Mouse (Mus musculus) small intestine, adult 2 months (tissue): ENCODE data around the gene Cldn3. TPM values are rescaled to one million over a fixed set of nuclear protein-coding genes. Genes with fewer than 3 reads are reported as not detected.

Experiments
- H3K27ac ChIP-seq: fragments of 200-500 bp; 2 replicates; pipeline ENCODE4 v1.5.1; 2012; ENCODE audit warnings: low read depth, low read length, control low read depth, inconsistent platforms; ENCODE audit not compliant: insufficient read depth
- H3K27me3 ChIP-seq: fragments of 200-500 bp; 2 replicates; pipeline ENCODE4 v1.6.1; 2012; ENCODE audit warnings: mild to moderate bottlenecking, moderate library complexity, low read length, inconsistent platforms; ENCODE audit not compliant: control insufficient read depth, insufficient read depth
- H3K36me3 ChIP-seq: fragments of 200-500 bp; 2 replicates; pipeline ENCODE4 v1.6.1; 2012; ENCODE audit warnings: mild to moderate bottlenecking, low read length, control low read depth, inconsistent platforms; ENCODE audit not compliant: control insufficient read depth, insufficient read depth
- H3K4me1 ChIP-seq: fragments of 200-500 bp; 2 replicates; pipeline ENCODE4 v1.6.1; 2012; ENCODE audit warnings: low read length, inconsistent platforms, mixed read lengths; ENCODE audit not compliant: control insufficient read depth, insufficient read depth, insufficient read length
- H3K4me3 ChIP-seq: fragments of 200-500 bp; 2 replicates; pipeline ENCODE4 v1.5.1; 2012; ENCODE audit warnings: low read depth, mild to moderate bottlenecking, control low read depth, inconsistent platforms, low read length, moderate library complexity
- CTCF ChIP-seq: fragments of 200-500 bp; IDR thresholded peaks from 2 replicates; pipeline ENCODE4 v1.5.1; 2012; ENCODE audit warnings: low read depth, mild to moderate bottlenecking, control low read depth, inconsistent platforms, low read length, moderate library complexity, mixed read lengths; ENCODE audit not compliant: insufficient replicate concordance, insufficient read length; ENCODE audit errors: extremely low read depth
- POLR2A ChIP-seq: fragments of 200-500 bp; IDR thresholded peaks from 2 replicates; pipeline ENCODE4 v1.6.1; 2012; ENCODE audit warnings: low read depth, mild to moderate bottlenecking, control low read depth, inconsistent platforms, low read length, moderate library complexity
- WGBS: fragments of 180-500 bp; shearing (Covaris S2); methylation state at CpG from one replicate; pipeline ENCODE4 v1.1.7; 2018; 5-methylcytosine and 5-hydroxymethylcytosine counted together
- polyA plus RNA-seq: library from polyadenylated mRNA; depleted of rRNA; stranded (reverse); fragments of >200 nt; gene quantifications from 2 replicates; pipeline ENCODE4 v1.2.3, GENCODE M21; 2012

Cldn3 gene
- polyA plus RNA-seq, 1 experiment, result 2,448 TPM

- Histone ChIP-seq H3K27me3 (no peaks in the 10 kb centered on the region), H3K36me3 (peaks cover 7% of the 10 kb centered on the region), H3K4me1 (peaks cover 20% of the 10 kb centered on the region), H3K4me3 (peak overlapping the region; percentile 69), H3K27ac (peak overlapping the region; percentile 100)
- no peak for TF ChIP-seq CTCF
- TF ChIP-seq POLR2A, result peak; percentile 19; the same call in 1 of the 2 replicates
- WGBS, result 36% methylated on average over 26 of the region's 26 CpGs
Observed at GRCm38 (mm10) chr5:135011809-135012613, 26.0 kb downstream of the Cldn3 start.

- no peaks in the 10 kb centered on the region for H3K27me3 ChIP-seq
- 9% methylated on average over 16 of the region's 16 CpGs for WGBS
- H3K4me1 ChIP-seq, result peaks cover 16% of the 10 kb centered on the region
- H3K36me3 ChIP-seq, result peaks cover 7% of the 10 kb centered on the region
- TF ChIP-seq POLR2A (peak; percentile 23; the same call in 1 of the 2 replicates), CTCF (peak; percentile 69)
- peak overlapping the region; percentile 69 for H3K4me3 ChIP-seq
- peak overlapping the region; percentile 100 for H3K27ac ChIP-seq
Observed at GRCm38 (mm10) chr5:135012671-135013441, 26.8 kb downstream of the Cldn3 start.

- Histone ChIP-seq H3K27me3 (no peaks in the 10 kb centered on the region), H3K27ac (no peak overlapping the region), H3K4me3 (no peak overlapping the region), H3K4me1 (peaks cover 9% of the 10 kb centered on the region), H3K36me3 (peaks cover 7% of the 10 kb centered on the region)
- TF ChIP-seq CTCF (peak; percentile 96), POLR2A (no peak)
- WGBS, result 15% methylated on average over 7 of the region's 7 CpGs
Observed at GRCm38 (mm10) chr5:135015497-135015896, 29.5 kb downstream of the Cldn3 start.

GRCm38 (mm10) chr5:135016224-135016759 is 30.3 kb downstream of the Cldn3 start:
- Histone ChIP-seq H3K27me3 (no peaks in the 10 kb centered on the region), H3K4me1 (0 out of 2 replicates have a peak, but pooled peaks cover 2% of the 10 kb centered on the region), H3K36me3 (peaks cover 3% of the 10 kb centered on the region), H3K27ac (no peak overlapping the region), H3K4me3 (no peak overlapping the region)
- 29% methylated on average over 4 of the region's 4 CpGs for WGBS
- TF ChIP-seq CTCF, result peak; percentile 19; the same call in 1 of the 2 replicates
- TF ChIP-seq POLR2A, result no peak

- no peaks in the 10 kb centered on the region for H3K36me3 ChIP-seq
- H3K4me3 ChIP-seq, result no peak overlapping the region
- peaks cover 6% of the 10 kb centered on the region for H3K4me1 ChIP-seq
- WGBS, result 22% methylated on average over 6 of the region's 6 CpGs
- no peak overlapping the region for H3K27ac ChIP-seq
- TF ChIP-seq POLR2A (no peak), CTCF (no peak)
- H3K27me3 ChIP-seq, result no peaks in the 10 kb centered on the region
Observed at GRCm38 (mm10) chr5:135021814-135022213, 35.8 kb downstream of the Cldn3 start.

GRCm38 (mm10) chr5:135023344-135024173 is 37.5 kb downstream of the Cldn3 start, which contains the start of gene Stx1a:
Gene Stx1a (plus strand): TSS chr5:135023482.
- Histone ChIP-seq H3K4me1 (peaks cover 7% of the 10 kb centered on the region), H3K4me3 (peak within 1 kb of the TSS; percentile 67), H3K27me3 (no peaks in the 10 kb centered on the region), H3K36me3 (no peaks in the 10 kb centered on the region), H3K27ac (no peak within 1 kb of the TSS)
- TF ChIP-seq POLR2A (peak; percentile 17; the same call in 1 of the 2 replicates), CTCF (no peak)
- 2% methylated on average over 61 of the region's 61 CpGs for WGBS
